In genomic region chr8:121651308-121651873, GRCm38 (mm10) we compare ENCODE assay signal across 8 mouse cellular contexts. TPM values are rescaled to one million over a fixed set of nuclear protein-coding genes. Genes with fewer than 3 reads are reported as not detected.
DNase-seq lines count a peak whose midpoint lies in the region; ATAC-seq and TF ChIP-seq lines count a peak whose summit lies in the region.

No protein-coding gene starts in this region.

- ATAC-seq in intestine, postnatal 0 days = no peak

- peaks cover 26% of the 10 kb centered on the region for H3K4me1 ChIP-seq in testis, adult 2 months (ENCODE audit: control insufficient read depth, insufficient read depth, low read length)
- H3K4me1 ChIP-seq in intestine, postnatal 0 days (replicated peaks; ENCODE audit: control insufficient read depth, insufficient read depth, low read length) = peaks cover 32% of the 10 kb centered on the region
- H3K4me1 ChIP-seq in olfactory bulb, adult 2 months (ENCODE audit: control insufficient read depth, insufficient read depth, low read length) = peaks cover 52% of the 10 kb centered on the region

- 10% methylated on average over 36 of the region's 47 CpGs for WGBS in intestine, postnatal 0 days
- WGBS in olfactory bulb, adult 2 months = 3% methylated on average over 47 of the region's 47 CpGs

- no peak for TF ChIP-seq POLR2A in testis, adult 2 months (IDR thresholded peaks at IDR 0.05; ENCODE audit: control insufficient read depth, low read depth, low read length)
- TF ChIP-seq POLR2A in olfactory bulb, adult 2 months (IDR thresholded peaks at IDR 0.05; ENCODE audit: insufficient read depth, low read depth, low read length) = no peak

- no peaks in the 10 kb centered on the region for H3K27me3 ChIP-seq in testis, adult 2 months (ENCODE audit: control insufficient read depth, insufficient read depth, low read length)
- no peaks in the 10 kb centered on the region for H3K27me3 ChIP-seq in intestine, postnatal 0 days (replicated peaks; ENCODE audit: control insufficient read depth, insufficient read depth, low read length)

- TF ChIP-seq CTCF in testis, adult 2 months (IDR thresholded peaks at IDR 0.05; ENCODE audit: control insufficient read depth, insufficient read depth, insufficient replicate concordance, low read depth, low read length) = no peak
- TF ChIP-seq CTCF in intestine, postnatal 0 days (IDR thresholded peaks at IDR 0.05; ENCODE audit: low read depth) = no peak
- no peak for TF ChIP-seq CTCF in olfactory bulb, adult 2 months (IDR thresholded peaks at IDR 0.05; ENCODE audit: insufficient read depth, low read depth, low read length)

- no peak overlapping the region for H3K27ac ChIP-seq in testis, adult 2 months (ENCODE audit: control insufficient read depth, insufficient read depth, low read depth, low read length)
- 0 out of 2 replicates have a peak overlapping the region, but pooled peaks have one; percentile 72 for H3K27ac ChIP-seq in intestine, postnatal 0 days (ENCODE audit: low read depth, low read length)
- H3K27ac ChIP-seq in olfactory bulb, adult 2 months (ENCODE audit: insufficient read depth, low read depth, low read length) = peak overlapping the region; percentile 78

- H3K36me3 ChIP-seq in testis, adult 2 months (ENCODE audit: control insufficient read depth, insufficient read depth, low read length) = no peaks in the 10 kb centered on the region
- H3K36me3 ChIP-seq in intestine, postnatal 0 days (ENCODE audit: control insufficient read depth, insufficient read depth) = no peaks in the 10 kb centered on the region

- H3K4me3 ChIP-seq in testis, adult 2 months (ENCODE audit: control insufficient read depth, low read depth, low read length) = peak overlapping the region; percentile 65
- peak overlapping the region; percentile 70 for H3K4me3 ChIP-seq in intestine, postnatal 0 days (ENCODE audit: low read depth, low read length)
- H3K4me3 ChIP-seq in olfactory bulb, adult 2 months (ENCODE audit: insufficient read depth, low read depth, low read length) = peak overlapping the region; percentile 79

- H3K9ac ChIP-seq in intestine, postnatal 0 days (ENCODE audit: low read depth, low read length) = peak overlapping the region; percentile 51

- DNase-seq in heart, adult 11 months = peak; percentile 93
- no peak for DNase-seq in heart, adult 18-20 months
- no peak for DNase-seq in testis, postnatal 10 days (ENCODE audit: low spot score)
- no peak for DNase-seq in thymus, postnatal 36 days
- no peak for DNase-seq in urinary bladder, postnatal 36 days (ENCODE audit: low spot score in 2 of 2)

- peak overlapping the region; percentile 94 for H3K4me2 ChIP-seq in intestine, postnatal 0 days (replicated peaks; ENCODE audit: low read depth)

- H3K9me3 ChIP-seq in intestine, postnatal 0 days (ENCODE audit: control insufficient read depth) = no peaks in the 10 kb centered on the region

RNA-seq across cellular contexts. Expression of gene Zcchc14, which starts 1.3 kb away (rescaled TPM):
- total RNA-seq in heart, adult 18-20 months (2021) = 10 to 100 TPM; 23.3 to 26.5 TPM
- polyA plus RNA-seq in testis, adult 2 months (2012; rRNA removed) = 10.9 and 11.0 TPM in 2 replicates
- polyA plus RNA-seq in intestine, postnatal 0 days (2015; fragmentation: Nextera tagmentation; extraction: Ambion mirVana) = 6.9 and 8.3 TPM in 2 replicates
- polyA plus RNA-seq in olfactory bulb, adult 2 months (2012; ENCODE audit: insufficient read depth, insufficient read length, low replicate concordance, missing spikeins) = not detected in 2 replicates
